Mouse (Mus musculus) right cerebral cortex, adult 18-20 months (tissue): ENCODE data around the gene Cyp2c23.

Experiments used
- DNase-seq: peaks from one replicate; pipeline ENCODE4 v3.0.0; 2022; ENCODE audit warnings: mixed read lengths

The Cyp2c23 gene

GRCm38 (mm10) chr19:44023066-44023465 lies 5.9 kb downstream of the Cyp2c23 start:
- no peak for DNase-seq

DNA sequence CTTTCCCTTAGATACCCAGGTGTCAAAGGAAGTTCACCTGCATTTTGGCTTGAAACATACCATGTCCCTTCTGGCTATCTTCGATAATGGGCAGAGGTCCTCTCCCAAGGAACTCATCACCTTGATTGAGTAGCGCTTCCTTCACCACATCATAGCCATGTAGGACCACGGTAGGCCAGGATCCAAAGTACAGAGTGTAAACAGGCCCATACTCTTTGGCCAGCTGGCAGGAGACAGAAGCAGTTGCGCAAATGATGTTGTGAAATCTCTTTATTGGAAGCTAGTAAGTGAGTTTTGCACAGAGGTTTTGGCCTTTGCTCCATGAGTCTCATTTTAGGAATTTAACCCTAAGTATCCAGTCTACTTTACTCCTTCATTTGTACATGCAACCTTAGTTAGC lies 7.5 kb downstream of the Cyp2c23 start:
- DNase-seq = no peak

GRCm38 (mm10) chr19:44019739-44020138 lies 9.3 kb downstream of the Cyp2c23 start:
- no peak for DNase-seq

- DNase-seq = no peak
Measured at GRCm38 (mm10) chr19:44013862-44014261, 15.1 kb downstream of the Cyp2c23 start.

DNA sequence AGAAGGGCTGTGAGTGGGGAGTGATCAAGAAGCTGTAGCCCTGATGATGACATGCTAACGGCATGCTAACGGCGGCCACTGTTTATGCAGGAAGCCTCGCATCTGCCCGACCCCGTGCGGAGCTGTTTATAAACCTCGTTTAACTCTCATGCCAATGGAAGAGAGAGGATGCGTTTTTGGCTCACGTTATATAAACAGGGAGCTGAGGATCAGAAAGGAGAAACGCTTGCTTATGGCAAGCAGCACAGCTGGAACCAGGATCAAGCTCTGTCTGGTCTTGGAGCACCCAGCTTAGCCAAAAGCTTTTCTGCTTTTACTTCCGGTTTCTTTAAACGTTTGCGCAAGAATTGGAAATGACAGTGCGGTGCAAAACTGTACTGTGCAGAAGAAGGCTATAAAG lies 20.2 kb downstream of the Cyp2c23 start:
- DNase-seq = no peak

DNA sequence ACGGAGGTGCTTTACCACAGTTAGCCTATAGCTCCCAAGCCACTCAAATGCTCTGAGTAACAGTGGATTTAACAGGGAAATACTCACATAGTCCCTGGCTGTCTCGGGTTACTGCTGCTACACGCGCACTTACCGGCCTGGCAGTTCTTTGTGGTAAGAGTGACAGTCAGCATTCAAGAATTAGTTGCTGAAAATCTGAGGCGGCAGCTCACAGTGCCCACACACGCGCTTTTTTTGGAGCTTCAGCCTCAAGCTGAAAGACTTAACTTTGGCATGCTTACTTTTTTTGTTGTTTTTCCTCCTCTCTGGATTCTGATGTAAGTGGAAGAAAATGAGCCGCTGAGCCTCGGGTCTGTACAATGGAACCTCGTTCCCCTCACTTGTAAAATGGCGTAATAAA lies 21.8 kb downstream of the Cyp2c23 start:
- DNase-seq = peak; percentile 67

- DNase-seq = no peak
Measured at GRCm38 (mm10) chr19:44005025-44005424, 24.0 kb downstream of the Cyp2c23 start.

GRCm38 (mm10) chr19:44004261-44004660 lies 24.7 kb downstream of the Cyp2c23 start:
- no peak for DNase-seq

- peak; percentile 63 for DNase-seq
Measured at GRCm38 (mm10) chr19:44000720-44001119, 28.3 kb downstream of the Cyp2c23 start.

- no peak for DNase-seq
Measured at GRCm38 (mm10) chr19:44000061-44000460, 28.9 kb downstream of the Cyp2c23 start.

DNA sequence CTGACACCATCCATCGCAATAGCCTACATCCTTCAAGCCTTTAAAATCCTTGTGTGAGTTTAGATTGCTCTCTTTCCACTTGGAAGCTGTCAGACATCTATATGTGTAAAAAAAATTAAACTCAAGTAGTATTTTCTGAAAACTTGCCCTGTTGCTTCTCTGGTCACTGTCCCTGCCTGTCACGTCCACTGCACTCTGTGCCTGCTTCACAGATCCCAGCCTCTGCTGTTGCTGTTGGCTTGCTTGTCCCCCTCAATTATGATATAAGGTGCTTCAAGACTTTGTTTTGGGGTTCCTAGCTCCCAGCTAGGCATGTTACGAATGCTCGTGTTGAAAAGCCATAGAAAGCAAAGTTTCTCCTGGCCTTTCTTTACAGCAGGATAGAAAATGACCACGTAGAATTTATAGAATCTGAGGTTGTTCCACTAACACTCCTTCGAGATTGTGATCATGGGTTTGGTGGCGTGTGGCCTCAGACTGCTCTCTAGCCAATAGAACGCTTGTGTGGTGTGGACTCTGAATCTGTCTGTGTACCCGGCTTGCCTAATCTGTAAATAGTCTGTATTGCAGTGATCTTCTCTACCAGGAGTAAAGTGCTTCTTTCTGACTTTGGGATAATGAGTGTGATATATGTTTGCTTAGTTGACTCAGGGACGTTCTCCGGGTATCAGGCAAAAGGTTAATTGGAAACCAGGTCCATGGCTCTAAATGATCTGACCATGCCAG lies 30.0 kb downstream of the Cyp2c23 start:
- no peak for DNase-seq

- peak; percentile 78 for DNase-seq
Measured at GRCm38 (mm10) chr19:43998101-43998500, 30.9 kb downstream of the Cyp2c23 start.

GRCm38 (mm10) chr19:43995427-43995826 lies 33.6 kb downstream of the Cyp2c23 start:
- DNase-seq = no peak

DNA sequence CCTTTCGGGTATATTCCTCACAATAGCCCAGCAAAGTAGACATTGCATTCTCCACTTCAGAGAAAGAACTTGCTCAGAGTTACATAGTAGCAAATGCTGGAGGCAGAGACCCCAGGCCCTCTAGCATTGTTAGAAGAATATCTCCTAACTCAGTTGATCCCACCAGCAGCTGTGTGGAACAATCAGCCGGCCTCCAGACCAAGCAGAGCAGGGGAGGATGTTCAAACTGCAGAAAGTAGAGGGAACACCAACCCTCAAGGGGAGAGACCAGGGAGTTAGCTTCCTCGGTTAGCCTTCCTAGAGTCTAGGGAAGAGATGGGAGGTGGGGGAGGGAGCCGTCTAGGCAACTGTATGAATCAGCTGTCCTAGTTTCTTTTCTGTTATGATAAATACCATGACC lies 36.5 kb downstream of the Cyp2c23 start:
- no peak for DNase-seq

- no peak for DNase-seq
Measured at GRCm38 (mm10) chr19:43990362-43990761, 38.6 kb downstream of the Cyp2c23 start.

DNA sequence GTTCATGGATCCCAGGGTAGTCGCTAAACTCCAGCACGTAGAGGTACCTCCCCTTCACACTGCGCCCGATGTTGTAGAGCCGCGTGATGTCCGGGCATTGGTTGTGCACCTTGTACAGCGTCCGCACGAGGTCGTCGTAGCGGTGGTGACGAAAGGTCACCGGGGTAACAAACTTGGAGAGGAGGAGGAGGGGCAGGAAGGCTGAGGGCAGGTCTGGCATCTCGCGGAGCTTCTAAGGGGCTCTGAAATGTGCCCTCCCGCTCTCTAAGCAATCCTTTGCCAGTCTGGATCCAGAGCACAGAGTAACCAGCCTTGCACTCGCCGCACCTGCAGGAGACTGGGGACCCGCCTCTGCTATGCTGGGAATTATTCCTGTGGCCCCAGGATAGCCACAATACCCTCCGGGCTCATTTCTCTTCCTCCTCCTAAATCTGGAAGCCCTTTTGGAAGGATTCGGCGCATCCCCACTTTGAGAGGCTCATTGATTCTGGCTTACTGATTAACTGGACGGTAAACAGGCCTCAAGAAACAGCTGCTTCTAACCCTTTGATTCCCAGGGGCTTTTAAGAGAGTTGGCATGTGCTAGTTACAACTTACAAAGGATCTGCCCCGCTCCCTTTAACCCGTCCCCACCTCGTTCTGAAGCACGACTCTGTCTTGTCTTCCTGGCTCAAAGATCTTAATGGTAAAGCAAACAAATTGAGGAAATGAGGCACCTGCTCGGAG lies 42.8 kb downstream of the Cyp2c23 start, which contains the start of gene Cpn1:
Cpn1 (minus strand) TSS at position 488 of the 726 bp plus-strand sequence.
- DNase-seq = no peak

DNA sequence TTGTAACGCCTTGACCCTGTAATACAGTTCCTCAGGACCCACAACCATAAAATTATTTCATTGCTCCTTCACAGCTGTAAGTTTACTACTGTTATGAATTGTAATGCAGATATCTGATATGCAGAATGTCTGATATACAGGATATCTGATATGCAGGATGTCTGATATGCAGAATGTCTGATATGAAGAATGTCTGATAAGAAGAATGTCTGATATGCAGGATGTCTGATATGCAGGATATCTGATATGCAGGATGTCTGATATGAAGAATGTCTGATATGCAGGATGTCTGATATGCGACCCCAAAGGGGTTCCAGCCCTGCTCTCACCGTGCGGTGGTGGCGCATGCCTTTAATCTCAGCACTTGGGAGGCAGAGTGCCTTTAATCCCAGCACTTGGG lies 47.0 kb downstream of the Cyp2c23 start:
- DNase-seq = no peak

DNA sequence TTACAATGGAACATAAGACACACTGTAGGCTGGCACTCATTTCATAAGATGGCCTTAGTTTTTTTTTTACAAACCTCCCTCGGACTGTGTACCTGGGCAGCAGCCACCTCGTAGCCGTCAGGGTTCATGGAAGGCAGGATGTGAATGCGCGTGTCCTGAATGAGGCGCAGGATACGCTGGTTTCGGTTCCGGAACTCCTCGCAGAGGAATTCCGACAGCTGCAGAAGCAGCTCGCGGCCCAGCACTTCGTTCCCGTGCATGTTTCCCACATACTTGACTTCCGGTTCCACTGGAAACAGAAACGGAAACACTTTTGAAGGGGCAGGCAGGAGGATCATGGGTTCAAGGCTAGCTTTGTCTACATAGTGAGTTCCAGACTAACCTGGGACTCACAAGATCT lies 48.3 kb downstream of the Cyp2c23 start:
- no peak for DNase-seq

GRCm38 (mm10) chr19:43977799-43978198 lies 51.2 kb downstream of the Cyp2c23 start:
- DNase-seq = no peak

GRCm38 (mm10) chr19:43976661-43977060 lies 52.3 kb downstream of the Cyp2c23 start:
- DNase-seq = no peak

DNA sequence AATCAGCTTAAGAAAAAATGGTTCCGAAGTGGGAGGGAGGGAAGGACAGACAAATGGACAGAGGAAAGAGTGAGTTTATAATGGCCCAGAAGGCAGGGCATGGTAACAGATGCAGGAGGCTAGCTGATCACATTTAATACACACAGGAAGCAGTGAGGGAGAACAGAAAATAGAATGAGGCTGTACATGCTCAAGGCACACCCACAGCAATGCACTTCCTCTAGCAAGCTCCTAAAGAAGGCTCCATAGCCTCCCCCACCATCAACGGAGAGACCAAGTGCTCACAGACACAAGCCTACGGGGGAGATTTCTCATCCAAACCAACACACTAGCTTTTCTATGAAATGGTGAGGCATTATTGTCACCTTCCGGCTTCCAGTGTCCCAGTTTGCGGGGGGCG lies 54.8 kb downstream of the Cyp2c23 start:
- no peak for DNase-seq

- DNase-seq = no peak
Measured at GRCm38 (mm10) chr19:43973711-43974110, 55.3 kb downstream of the Cyp2c23 start.

DNA sequence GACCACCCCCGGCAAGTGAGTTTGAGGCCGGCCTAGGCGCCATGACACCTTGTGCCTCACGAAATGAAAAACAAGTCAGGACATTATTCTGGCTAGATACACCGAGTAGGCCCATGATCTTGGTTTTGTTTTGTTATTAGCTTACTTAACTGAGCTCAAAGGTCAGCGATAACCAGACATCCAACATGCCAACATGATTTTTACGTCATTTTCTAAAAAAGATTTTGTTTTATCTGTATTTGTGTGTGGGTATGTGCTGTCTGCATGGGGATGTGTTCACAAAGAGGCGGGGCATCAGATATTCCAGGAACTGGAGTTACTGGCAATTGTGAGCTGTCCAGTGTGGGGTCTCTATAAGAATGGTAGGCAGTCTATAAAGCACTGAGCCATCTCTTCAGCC lies 56.9 kb downstream of the Cyp2c23 start:
- DNase-seq = no peak

- DNase-seq = no peak
Measured at GRCm38 (mm10) chr19:43968436-43969026, 60.5 kb downstream of the Cyp2c23 start.
